Mouse (Mus musculus) frontal cortex, adult (tissue): ENCODE measurements at regions not wholly inside any gene's neighbourhood (a gene's known extent, or its start where the extent isn't known, plus 50 kb on each side); places are given as distances from the start of the nearest gene placed in this dataset.
A peak's percentile ranks its signal among the peaks of the same experiment; 100 is the strongest.

Source experiments
- ATAC-seq: cut with Nextera tagmentation; 2 replicates; pipeline ENCODE4 v1.9.2; 2017; ENCODE audit warnings: mild to moderate bottlenecking, moderate library complexity, mixed read lengths; ENCODE audit not compliant: low TSS enrichment

DNA sequence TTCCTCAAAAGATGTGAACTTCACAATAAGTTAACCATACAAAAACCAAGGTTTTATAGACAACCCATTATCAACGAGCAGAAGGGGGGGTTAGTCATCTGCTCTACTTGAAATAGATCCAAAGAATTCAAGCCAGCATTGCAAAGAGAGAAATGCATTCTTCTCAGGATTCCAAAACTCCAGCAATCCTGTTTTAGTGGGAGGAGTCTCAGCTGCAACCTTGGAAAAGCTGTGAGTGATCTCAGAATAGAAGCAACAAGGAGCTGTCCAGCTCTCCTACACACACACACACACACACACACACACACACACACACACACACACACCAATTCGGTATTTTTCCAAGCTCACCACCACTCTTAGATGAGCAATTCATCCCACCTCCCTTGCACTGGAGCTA lies 149.0 kb upstream of the BC052040 start:
- ATAC-seq = peak; percentile 95

DNA sequence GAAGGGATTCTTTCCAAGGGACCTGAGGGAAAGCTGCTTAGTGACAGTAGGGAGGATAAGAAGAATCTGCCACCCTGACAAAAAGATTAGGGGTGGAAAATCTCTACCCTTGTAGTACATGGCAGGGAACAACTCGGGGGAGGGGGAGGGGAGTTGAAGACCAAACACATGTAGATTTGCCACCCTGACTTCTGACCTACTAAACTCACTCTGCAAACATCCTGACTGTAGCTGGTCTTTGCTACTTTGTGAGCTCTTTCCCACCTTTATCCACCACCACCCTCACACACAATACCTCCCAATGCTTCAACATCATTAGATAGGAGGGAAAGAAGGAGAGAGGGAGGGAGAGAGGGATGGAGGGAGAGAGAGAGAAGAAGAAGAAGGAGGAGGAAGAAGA lies 140.4 kb upstream of the BC052040 start:
- ATAC-seq = no peak

DNA sequence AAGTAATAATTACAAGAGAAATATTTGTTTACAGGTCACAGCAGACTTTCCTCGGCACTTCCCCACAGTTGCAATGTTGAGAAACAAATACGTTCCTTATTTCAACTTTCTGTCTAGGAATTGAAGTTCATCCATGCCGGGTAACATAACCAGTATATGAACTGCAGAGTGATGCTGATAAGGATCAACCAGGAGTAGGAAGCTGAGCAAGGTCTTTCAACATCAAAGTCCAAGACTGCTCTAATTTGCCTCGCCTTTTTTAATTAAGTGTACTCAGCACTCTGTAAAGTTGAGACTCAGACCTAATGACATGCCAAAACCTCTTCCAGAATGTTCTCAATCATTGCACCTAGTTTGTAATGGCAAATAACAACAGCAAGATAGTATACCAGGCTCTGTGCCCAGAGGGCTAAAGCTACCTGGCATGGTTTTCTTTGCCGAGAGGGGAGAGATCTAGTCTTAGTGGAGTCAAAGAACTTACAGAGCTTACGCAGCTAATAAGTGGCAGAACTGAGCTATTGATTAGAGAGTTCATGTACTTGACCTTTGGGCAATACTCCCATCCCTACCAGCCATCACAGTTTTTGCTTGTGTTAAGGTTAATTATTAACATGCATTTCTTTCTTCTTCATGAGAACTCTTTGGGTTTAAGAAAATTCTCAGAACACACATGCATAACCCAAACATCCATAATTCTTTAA lies 131.6 kb upstream of the BC052040 start:
- ATAC-seq = no peak

DNA sequence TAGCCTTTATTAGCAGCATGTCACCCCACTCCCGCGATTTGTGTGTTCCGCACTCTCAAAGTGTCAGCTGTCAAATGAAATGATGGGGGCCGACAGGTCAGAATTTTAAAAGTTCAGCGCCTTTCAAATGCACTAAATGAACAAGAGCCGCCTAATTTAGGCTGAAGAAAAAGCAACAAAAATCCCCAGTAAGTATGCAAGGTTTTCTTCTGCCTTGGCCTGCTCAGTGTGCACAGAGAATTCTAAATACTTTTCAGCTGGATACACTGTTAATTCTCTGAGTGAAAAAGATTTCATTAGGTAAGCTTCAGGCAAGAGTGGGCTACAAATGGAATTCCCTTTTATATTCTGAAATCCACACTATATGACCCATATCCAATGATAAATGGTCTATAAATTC lies 125.9 kb upstream of the BC052040 start:
- no peak for ATAC-seq

DNA sequence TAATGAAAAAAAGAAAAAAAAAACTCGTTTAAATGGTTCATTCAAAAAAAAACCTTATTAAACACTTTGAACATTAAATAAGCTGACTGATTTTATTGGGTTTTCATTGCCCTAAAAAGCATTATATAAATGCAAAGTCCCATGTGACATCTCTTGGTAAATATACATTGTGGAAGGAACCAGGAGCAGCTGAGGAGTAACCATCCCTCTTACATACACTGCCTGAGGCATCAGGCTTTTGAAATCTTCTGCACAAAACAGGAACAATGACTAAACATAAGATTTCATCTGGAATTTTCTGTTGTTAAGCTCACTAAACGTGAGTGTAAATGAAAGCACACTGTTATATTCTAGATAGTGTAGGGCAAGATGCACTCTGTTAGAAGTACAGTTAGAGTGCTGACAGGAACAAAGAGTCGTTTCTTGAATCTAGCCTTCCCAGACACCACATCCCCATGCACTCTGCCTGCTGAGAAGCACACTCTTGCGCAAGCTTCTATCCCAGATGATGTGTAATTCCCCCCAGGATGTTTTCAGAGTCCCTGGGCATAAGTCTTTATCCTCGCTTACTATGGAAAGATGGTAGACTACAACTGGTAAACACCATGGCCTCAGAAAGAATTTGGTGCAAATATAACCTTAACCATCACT lies 125.0 kb upstream of the BC052040 start:
- ATAC-seq = no peak

DNA sequence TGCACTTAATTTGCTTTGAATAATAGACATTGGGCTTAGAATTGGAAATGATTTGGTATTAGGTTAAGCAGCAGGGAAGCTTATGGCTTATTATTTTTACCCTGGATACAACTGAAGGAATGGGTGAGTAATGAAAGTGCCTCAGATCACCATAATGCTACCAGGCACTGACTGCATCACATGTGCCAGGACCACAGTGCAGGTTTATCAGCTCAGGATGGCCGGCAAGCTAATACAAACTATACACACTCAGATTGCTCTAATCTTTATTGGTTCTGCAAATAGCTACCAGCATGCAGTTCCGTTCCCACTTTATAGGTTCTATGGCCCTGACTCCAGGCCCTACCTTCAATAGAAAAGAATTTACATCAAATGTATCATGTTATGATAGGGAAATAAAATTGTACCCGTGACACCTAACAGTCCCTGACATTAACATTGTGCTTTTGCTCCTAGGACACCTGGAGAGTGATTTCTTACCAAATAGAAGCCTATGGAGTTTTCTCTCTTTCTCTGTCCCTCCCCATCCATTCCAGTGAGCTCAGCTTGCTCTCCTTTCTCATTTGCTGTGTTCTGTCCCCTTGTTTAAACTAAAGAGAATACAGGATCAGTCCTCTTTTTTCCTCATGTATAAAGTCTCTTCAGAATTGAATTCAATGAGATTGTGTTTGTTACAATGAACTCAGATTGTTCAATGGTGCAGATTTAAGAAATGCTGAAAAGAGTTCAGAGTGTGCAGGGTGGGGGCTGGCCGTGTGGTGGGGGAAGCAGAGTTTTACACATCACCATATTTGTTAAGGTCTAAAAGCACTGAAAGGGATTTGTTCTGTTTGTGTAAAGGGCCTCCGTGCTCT lies 121.3 kb upstream of the BC052040 start:
- no peak for ATAC-seq

DNA sequence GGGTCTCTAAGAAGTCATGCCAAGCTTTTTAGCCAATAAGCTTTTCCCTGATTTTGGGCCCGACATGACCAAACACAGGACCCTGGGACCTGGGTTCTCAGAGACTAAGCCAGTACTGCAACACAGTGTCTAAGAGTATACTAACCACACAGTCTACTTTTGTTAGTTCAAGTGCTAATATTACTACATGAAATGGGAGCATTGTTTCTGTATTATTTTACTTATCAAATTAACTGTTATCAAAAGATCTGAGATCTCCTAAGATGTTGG lies 120.7 kb upstream of the BC052040 start:
- no peak for ATAC-seq

DNA sequence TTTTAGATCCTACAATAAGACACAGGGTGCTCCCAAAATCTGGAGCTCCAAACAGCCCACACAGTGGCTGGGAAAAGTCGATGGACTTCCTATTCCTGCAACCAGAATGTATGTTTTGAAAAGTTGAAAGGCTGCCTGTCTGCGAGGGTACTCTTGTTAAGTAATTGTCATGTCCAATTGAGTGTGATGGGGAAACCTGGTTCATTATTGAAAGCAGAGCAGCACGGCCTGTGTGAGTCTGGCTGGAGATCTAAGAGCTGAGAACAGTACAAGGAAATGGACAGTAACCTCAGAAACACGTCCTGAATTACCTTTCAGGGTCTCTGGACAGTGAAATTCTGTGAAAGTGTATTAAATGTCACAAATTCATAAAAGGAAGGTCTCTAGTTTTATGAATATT lies 115.3 kb upstream of the BC052040 start:
- no peak for ATAC-seq

DNA sequence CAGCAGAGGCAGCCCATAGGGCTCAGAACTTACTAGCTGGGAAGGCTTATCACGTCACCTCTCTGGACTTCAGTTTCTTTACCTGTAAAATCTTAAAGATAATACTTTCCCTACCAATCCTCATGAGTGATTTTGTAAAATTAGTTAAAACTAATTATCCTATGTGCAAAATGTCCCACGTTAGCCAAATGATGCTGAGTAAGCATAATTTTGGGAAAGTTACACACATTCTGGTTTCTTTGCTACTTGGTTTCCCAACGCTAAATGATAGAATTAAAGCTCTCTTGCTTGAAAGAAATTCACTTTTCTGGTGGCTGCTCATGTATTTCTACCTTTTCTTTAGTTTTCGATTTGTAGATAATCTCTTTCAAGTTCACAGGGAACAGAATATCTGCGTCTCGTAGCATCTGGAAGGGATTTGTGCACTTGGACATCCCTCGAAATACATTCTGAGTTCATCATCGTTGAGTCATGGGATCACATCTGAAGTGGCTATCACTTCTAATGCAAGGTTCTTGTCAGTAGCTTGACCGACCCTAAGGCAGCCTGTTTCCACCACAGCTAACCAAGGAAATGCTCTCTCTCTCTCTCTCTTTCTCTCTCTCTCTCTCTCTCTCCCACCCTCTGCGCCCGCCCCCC lies 114.3 kb upstream of the BC052040 start:
- no peak for ATAC-seq

DNA sequence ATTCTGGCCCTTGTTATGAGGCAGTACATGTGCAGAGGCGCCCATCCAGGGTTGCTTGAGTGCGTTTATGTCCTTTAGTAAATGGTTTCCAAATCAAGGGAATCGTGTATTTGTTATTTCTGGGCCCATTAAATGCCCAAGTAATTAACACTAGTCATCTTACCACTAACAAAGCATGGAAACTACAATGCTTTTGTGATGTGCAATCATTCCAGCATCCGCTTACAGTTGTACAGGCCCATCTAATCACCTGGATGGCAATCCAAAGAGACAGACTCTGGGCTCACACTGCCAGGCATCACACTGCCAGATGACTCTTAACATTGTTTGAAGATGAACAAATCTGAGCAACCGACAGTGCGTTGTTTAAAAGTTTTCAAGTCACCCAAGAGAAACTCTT lies 113.6 kb upstream of the BC052040 start:
- no peak for ATAC-seq

DNA sequence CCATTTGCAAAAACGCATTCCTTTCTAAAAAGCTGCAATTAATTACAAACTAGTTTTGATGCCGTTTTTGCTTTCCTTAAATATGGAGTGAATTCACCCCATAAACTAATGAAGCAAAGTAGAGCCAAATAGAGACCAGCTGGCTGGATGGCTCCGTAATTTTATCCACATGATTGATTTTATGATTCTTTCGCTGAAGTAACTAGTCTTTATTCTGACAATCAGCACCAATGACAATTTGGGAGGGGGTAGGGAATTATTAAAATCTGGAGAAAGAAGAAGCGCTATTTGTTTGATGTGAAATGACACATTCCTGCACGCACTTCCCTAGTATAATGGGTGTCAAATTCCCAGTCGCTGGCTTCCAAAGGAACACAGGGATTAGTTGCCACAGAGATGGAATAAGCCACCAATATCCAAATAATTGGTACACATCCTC lies 113.0 kb upstream of the BC052040 start:
- no peak for ATAC-seq

DNA sequence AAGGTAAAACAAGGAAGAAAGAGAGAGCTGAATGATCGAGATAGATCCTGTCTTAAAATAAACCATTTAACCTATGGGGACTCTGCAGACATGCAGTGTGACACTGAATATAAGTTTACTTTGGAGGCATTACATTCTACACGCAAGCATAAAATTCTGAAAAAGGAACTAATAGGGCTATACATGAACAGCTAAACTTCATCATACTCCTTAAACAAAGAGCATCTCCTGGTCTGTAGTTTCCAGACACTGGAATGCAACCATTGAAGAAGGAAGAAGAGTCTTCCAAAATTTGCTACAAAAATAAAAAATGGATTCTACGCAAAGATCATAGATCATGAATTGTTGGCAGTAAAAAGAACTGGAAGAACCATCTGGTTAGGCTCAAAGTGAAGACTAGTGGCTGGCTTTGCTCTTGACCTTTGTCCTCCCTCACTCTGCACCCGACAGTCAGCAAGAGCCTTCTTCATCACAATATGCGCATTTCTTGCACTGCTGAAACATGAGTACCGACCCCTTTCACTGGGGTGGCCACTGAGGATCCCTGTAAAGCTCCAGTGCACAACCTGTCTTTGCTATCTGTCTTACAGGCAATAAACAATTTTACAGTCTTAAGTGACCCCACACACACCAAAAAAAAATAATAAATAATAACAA lies 112.2 kb upstream of the BC052040 start:
- ATAC-seq = no peak

DNA sequence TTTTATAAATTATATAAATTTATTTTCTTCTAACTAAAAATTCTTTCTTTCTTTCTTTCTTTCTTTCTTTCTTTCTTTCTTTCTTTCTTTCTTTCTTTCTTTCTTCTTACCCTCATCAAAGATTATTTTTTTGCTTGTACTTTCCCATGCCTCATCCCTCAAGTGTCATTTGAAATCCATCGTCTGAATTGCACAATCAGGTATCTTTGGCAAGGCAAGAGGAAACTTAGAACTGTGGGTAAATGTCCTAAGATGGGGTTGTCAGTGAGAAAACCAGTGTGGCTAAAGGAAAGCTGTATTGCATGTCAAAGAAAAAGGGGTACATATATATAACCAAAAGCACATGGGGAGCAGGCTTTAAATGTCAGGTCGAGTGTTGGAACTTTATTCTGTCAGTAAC lies 109.1 kb upstream of the BC052040 start:
- no peak for ATAC-seq

DNA sequence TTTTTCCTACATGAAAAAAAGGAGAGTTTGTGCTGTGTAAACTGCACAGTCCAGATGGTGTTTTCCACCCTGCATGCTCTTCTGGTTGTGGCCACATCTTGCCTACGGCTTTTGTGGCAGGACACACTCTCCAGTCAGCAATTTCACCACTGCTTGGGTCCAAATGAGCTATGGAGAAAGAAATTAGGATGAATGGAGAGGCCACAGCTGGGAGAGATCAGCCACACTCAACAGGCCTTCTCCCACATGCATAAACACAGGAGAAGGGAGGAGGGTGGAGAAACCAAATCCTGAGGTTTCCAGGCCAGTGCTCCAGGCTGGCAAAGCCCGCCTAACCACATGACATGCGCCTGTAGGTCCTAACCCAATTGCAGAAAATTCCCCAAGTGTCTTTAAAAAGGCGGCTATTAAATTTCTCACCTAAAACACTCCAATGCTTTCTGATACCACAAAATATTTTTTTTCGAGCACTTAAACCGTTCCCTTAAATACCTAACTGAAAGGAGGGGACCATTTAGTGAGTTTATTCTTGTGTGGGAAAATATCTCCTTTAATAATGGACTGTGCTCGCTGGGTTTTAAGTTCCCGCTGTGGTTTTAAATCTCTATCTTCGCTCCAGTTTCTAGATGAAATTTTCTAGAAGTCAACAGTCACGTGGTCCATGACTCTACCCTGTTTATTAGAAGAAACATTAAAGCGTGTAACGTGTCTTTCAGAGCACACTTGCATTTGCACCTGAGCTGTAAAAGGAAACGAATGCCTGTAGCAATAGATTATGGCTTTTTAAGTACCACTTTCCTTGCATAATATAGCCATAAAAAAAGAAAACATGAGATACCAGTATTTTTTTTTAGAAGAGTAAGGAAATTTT lies 97.9 kb upstream of the BC052040 start:
- no peak for ATAC-seq

DNA sequence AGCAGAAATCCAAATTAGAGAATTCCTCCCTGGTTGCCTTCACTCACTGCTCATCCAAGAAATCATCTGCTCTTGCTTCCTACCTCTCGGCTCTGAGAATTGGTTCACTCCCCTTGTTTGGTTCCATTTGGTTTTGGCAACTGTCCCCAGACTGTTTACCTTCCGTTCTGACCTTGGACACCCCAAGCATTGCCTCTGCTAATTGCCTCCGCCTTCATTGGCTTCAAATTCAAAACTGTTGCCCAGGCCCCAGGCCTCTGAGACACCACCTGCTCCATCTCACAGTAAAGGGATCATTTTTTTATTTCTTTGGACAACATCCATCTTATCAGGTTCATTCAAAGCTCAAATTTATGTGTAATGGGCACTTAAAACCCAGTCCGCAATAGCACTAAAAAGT lies 93.1 kb upstream of the BC052040 start:
- no peak for ATAC-seq

DNA sequence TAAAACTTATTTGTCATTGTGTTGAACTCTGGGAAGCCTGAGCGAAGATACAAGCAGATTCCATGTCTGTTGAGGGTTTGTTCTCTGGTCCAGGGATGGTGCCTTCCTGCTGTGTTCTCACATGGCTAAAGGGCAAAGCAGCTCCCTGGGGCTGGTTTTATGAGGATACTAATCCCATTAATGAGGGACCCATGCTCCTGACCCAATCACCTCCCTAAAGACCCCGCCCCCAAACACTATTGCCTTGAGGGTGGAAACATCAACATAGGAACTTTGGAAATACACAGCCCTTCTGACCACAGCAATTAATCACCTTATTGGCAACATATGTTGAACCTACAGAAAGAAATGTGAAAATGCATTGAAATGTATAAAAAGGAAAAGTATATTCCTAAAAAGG lies 88.5 kb upstream of the BC052040 start:
- ATAC-seq = no peak

DNA sequence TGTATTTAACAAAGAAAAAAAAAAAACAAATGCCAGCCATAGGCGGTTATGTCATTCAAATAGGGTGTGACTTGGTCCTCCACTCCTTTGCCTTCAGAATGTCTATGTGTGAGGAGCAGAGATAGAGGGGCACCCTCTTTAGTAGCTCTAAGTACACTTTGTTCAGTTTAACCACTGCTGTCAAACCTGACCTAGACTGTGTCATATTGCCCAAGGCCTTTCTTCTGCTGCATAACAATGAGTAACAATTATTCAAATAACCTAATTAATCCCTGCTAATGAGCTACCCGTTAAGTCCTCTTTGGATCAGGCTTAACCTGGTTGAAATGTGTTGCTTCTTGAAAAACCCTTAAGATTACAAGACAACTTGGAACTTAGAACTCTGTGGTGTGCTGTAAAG lies 81.6 kb upstream of the BC052040 start:
- ATAC-seq = no peak

DNA sequence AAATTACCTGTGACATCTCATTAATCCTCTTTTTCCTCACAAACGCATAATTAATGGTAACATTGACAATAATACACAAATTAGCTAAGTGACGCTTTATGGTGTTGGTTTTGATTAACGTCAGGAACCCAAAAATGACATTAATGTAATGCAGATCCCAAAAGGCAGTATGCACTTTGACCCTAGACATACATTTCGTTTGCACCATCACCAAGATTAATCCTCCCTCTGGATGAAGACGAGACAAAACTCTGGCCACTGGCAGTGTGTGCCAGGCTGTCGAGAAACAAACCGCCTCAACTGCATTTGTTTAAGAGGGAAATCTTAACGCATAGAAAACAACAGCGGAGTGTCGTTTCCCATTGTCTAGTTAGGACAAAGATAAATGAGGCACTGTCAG lies 72.0 kb upstream of the BC052040 start:
- ATAC-seq = no peak

DNA sequence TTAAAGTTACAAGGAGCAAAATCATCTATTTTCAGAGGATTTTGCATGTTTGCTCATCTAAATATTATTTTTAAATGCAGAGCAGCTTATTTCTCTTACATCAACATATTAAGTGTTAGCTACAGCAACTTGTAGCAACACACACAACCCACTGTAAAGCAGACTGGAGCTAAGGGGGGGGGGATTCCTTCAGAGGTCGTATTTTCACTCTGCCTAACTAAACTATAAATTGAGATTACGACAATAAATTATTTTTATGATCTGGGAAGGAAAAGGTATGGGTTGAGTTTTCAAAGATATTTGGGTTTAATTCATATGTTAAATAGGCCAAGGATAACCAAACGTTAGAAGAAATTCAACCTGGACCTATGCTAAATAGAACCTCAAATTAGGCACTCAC lies 70.4 kb upstream of the BC052040 start:
- ATAC-seq = no peak

DNA sequence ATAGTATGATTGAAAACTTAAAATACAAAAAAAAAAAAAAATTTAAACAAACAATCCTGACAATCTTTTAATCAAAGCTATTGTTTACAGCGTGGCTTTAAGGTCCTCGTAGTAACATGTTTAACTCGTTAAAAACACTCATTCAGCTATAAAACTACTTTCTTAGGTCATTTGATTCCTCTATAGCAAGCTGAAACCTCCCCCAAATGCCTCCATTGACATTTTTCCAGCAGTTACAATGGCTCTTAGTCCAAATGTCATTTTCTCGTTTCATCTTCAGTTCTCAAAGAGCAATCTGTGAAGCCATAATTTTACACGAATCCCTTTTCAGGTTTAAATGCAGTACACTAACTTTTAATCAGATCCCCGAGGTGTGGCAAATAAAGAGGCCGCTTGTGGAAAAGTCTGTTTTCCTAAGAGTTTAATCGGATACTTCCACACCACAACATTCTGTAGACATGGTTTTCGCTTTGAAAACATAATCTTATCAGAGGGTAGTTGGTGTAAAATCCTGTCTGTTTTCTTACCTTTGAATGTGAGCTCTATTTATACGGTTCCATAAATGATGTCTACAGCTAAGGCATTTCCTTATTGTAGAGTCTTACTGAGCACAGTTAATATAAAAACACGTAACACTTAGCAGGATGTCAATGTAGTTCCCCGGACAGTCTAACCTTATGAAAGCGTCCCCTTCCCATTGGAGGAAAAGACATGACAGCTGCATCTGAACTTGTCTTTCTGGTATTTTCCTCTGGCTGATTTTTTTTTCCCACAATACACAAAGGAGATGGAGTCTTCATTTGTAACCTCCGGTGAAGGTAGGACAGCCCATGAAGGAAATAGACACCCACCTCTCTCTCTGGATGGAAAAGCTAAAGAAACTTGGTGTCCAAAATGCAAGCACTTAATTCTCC lies 69.6 kb upstream of the BC052040 start:
- ATAC-seq = no peak
